Mouse (Mus musculus): ENCODE results near the gene Vps13c.

Gene Vps13c

GRCm38 (mm10) chr9:67839981-67840859, at the start of gene Vps13c:
Gene Vps13c, plus strand, starts transcription at chr9:67840396.
- DNase-seq, result peak; percentile 82

DNA sequence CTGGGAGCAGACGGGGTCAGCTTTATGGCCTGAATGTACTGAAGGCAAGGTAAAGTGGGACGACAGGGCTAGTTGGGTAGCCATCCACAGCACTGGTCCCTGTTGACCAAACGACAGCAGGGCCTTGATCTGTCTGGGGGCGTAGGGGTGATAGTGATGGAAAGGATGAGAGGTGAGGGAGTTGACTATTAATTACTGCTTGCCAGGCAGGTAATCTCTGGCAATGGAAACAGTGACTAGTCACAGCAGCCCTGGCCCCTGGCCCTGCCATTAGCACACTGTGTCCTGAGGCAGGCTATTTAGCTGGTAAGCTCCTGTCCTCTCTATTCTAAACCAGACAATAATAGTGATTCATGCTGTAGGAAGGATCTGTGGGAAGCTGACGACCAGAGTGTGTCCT, 47.8 kb upstream of the Vps13c start:
- DNase-seq, result no peak

DNA sequence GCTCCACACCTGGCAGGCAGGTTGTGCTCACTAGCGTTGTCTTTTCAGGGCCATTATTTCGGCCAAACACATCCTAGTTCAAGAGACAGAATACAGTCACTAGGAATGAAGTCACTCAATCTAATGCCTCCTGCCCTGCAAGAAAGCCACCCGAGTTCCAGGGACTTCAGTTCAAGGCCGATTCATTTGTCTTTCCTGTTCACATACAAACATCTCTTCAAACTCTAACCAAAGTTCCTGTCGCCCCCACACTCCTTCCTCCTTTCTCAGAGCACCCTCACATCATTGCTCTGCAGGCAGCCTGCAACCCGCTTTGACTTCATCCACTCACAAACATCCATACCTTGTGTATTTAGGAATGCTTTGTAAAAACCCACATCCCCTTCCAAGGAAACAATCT, 46.7 kb upstream of the Vps13c start:
- no peak for DNase-seq

DNA sequence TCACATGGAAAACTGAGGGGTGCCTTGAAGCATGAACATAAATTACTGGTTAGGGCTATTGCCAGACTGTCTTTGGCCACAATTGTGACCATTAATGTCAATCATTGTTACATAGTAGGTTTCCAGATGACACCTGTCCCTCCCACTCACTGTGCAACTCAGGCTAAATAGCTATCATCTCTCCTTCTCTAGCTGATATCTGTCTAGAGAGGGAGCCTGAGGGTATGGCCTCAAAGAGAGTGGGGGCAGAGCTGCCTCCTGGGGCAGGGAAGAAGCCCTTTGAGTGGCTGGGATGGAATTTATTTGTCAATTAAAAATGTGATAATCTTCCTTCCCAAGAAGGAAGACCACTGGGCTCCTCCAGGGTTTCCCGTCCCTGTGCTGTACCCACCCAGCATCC, 46.0 kb upstream of the Vps13c start:
- DNase-seq, result no peak

DNA sequence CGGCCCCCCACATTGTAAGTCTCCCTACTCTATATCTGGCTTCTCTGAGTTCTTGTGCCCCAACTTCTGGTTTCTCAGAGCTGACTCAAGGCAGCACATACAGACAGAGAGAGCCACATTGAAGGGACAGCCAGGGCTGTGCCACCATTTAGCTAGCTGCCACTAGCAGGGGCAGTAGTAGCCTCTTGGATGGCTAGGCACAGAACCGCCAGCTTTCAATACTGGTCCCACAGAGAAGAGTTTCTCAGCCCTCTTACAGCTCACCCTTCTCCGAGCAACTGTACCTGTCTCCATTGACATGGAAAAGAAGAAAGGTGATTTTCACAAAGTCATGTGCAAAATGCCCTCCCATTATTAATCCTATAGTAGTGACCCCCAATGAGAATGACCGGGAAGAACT, 45.5 kb upstream of the Vps13c start:
- no peak for DNase-seq

DNA sequence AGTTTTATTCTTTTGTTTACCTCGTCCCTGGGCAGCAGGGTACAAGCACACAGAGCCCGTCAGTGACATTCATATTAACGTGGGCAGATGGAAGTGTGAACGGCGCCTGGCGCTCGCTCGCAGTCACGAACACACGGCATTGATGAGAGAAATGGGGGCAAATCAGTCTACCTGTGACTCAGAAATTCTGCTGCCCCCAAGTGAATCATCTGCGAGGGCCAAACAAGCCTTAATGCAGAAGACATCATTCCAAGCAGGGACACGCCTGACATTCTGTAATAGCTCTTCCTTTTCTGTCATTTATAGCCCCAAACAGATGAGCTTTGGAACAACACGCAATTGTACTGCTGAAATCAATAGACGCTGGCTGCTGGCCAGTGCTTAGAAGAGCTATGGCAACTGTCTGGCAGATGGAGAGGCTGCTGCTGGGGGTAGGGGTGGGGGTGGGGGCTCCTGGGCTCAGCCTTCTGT, 45.0 kb upstream of the Vps13c start:
- DNase-seq, result peak; percentile 3

- DNase-seq, result no peak
Measured at GRCm38 (mm10) chr9:67799078-67799819, 40.9 kb upstream of the Vps13c start.

GRCm38 (mm10) chr9:67802241-67802640, 38.0 kb upstream of the Vps13c start:
- peak; percentile 43 for DNase-seq

DNA sequence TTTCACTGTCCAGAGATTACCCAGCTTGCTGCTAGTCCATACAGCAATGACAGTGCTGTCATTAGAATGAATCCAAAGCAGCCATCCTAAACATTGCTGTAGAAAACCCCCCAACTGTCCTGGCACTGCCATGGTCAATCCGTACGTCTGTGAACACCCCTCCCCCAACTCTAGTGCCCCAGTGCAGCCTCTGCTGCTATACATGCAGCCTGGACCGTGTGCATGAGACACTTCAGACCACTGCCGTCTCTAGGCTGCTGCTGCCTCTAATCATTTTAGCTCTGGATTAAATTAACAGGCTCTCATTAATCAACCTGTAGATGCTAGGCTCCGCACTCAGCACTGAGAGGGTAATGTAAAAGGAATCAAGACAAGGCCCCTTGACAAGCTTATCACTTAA, 33.2 kb upstream of the Vps13c start:
- DNase-seq, result no peak

DNA sequence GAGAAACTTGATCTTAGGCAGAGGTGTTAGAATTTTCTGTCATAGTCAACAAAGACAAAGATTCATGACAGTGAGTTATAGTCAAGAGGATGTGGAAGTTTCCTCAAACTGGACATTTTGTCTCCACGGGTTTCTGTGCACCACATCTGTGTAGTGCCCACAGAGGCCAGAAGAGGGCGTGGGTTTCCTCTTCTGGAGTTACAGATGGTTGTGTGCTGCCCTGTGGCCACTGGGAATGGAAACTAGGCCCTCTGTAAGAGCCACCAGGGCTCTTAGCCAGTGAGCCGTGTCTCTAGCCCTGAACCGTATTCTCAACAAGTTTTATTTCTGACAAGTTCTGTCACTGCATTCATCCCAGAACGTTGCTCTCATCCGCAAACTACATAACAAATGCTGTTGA, 29.7 kb upstream of the Vps13c start:
- DNase-seq, result no peak

DNA sequence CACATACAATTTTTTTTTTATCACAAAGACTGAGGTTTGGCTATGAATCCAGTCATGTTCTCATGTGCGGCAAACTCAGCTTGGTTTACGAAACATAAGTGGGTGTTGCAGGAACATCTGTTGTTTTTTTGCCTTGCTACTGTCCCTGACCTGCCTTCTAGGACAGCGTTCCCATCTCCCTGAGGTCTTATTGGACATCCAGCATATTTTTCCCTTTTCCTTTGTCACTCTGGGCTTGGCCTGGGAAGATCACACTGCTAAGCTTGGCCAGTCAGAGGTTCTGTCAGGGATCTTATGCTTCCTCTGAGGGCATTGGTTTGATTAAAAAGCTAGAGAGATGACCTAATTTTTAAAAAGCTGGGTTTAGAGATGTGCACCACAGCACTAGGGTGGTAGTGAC, 29.1 kb upstream of the Vps13c start:
- DNase-seq, result no peak

DNA sequence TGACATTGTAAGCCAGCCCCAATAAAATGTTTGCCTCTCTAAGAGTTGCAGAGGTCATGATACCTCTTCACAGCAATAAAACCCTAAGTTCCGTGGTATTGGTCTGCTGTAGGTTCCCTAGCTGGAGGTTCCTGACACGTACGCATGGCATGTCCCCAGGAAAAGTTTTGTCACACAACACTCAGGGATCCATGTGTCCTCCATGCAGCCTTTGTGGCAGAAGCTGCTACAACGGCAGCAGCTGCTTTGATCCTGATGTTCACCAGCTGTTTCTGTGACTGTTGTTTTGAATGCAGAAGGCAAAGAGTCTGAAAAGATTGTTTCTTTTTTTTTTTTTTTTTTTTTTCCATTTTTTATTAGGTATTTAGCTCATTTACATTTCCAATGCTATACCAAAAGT, 27.0 kb upstream of the Vps13c start:
- no peak for DNase-seq

- DNase-seq, result no peak
Measured at GRCm38 (mm10) chr9:67813665-67814337, 26.4 kb upstream of the Vps13c start.

DNA sequence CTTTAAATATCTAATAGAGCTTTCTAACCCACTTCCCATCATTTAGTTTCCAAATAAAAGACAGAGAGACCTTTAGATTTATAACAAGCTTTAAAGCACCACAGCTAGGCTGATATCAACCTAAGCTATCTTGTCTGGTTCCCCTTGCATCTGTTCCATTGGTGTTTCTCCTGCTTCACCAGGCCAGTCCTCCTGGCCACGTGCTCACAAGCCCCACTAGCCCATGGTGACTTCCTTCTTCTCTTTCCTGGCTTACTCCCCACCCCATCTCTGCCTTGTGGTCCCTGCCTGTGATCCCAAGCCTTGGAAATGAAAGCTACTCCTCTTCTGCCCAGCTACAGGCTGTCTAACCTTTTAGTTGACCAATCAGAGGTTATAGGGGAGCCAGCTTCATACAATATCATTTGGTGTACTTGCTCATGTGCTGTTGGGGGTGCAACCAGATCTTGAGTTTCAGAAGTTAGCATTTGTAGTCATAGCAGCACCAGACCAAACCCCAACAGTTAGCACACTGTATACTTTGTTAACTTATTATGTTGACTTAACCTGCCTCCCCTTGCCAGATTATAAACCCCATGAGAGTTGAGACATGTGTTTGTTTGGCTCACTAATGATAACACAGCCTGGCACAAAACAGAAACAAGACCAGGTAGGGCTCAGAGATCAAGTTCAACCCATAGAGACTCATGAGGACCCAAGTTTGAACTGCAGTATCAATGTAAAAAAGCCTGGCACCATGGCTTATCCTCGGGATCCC, 23.8 kb upstream of the Vps13c start:
- DNase-seq, result no peak

GRCm38 (mm10) chr9:67817898-67818667, 22.1 kb upstream of the Vps13c start:
- DNase-seq, result no peak

DNA sequence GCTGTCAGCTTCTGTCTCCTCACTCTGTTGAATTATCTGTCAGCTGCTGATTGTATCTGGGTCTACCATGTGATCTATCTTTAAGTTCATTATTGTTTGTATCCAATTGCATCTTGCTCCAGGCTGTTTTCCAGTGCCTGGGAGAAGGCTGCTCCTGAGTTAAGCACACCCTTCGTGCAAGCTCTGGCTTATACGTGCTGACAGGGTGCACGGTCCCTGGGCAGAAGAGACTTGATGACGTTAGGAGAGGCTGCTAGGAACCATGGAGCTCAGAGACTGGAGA, 21.6 kb upstream of the Vps13c start:
- DNase-seq, result no peak

- no peak for DNase-seq
Measured at GRCm38 (mm10) chr9:67823131-67823530, 17.1 kb upstream of the Vps13c start.

GRCm38 (mm10) chr9:67825527-67825926, 14.7 kb upstream of the Vps13c start:
- DNase-seq, result no peak

DNA sequence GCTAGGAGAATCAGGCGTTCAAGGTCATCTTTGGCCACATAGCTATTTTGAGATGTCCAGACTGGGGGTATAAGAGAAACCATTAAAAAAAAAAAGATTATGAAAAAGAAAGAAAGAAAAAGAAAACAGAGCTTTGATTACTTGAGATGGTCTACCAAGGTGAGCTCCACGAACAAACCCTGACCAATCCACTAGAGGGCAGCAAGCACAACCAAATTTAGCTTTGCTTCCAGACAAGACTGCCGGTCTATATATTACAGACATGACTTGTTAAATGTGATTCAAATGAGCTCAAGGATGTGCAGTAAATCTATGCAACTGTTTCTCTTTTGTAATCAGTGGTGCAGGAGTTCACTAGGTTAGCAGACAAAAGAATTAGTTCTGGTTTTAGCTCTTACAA, 12.0 kb upstream of the Vps13c start:
- peak; percentile 52 for DNase-seq

GRCm38 (mm10) chr9:67830411-67831358, 9.5 kb upstream of the Vps13c start:
- peak; percentile 56 for DNase-seq

Measured in cerebellum, adult 11 months (tissue).